Mouse (Mus musculus) MEL (cell line): ENCODE measurements around the gene E130208F15Rik. TPM values are rescaled to one million over a fixed set of nuclear protein-coding genes. Genes with fewer than 3 reads are reported as not detected.

Experiments used
- DNase-seq: peaks from one replicate; pipeline ENCODE4 v3.0.0; 2011; ENCODE audit warnings: low read depth, low spot score
- H3K27ac ChIP-seq: 2 replicates; pipeline ENCODE4 v1.5.1; 2012; ENCODE audit warnings: low read depth, mild to moderate bottlenecking, control low read depth, low read length, moderate library complexity; ENCODE audit not compliant: control insufficient read depth
- H3K27me3 ChIP-seq, 2 experiments: fragments of 150-350 bp in 1 of 2; sonication (generic) in 1 of 2; 2 replicates each; pipeline ENCODE4 v1.6.1; 2012; ENCODE audit warnings: low read length in 2 of 2, mild to moderate bottlenecking in 2 of 2, improper control_type of control experiment in 1 of 2, moderate library complexity in 1 of 2; ENCODE audit not compliant: insufficient read depth in 2 of 2, control insufficient read depth in 1 of 2
- H3K36me3 ChIP-seq, 2 experiments: 2 replicates each; pipeline ENCODE4 v1.6.1; 2012 to 2014; ENCODE audit warnings: low read length in 2 of 2, improper control_type of control experiment in 1 of 2, inconsistent platforms in 1 of 2, mild to moderate bottlenecking in 1 of 2; ENCODE audit not compliant: insufficient read depth in 2 of 2, control insufficient read depth in 1 of 2
- H3K4me1 ChIP-seq, 2 experiments: fragments of 150-350 bp in 1 of 2; sonication (generic) in 1 of 2; 2 replicates each; pipeline ENCODE4 v1.6.1; 2012; ENCODE audit warnings: low read length in 2 of 2, improper control_type of control experiment in 1 of 2, mild to moderate bottlenecking in 1 of 2; ENCODE audit not compliant: insufficient read depth in 2 of 2, control insufficient read depth in 1 of 2
- H3K4me3 ChIP-seq, 2 experiments: fragments of 150-350 bp in 1 of 2; sonication (generic) in 1 of 2; 2 replicates each; pipeline ENCODE4 v1.5.1; 2012; ENCODE audit warnings: low read depth in 2 of 2, low read length in 2 of 2, mild to moderate bottlenecking in 2 of 2, moderate library complexity in 2 of 2, control low read depth in 1 of 2, improper control_type of control experiment in 1 of 2; ENCODE audit not compliant: control insufficient read depth in 1 of 2, insufficient read depth in 1 of 2
- H3K79me2 ChIP-seq: 2 replicates; pipeline ENCODE4 v1.6.1; 2012; ENCODE audit warnings: mild to moderate bottlenecking, low read length, moderate library complexity; ENCODE audit not compliant: control insufficient read depth, poor library complexity, insufficient read depth
- H3K9ac ChIP-seq: 2 replicates; pipeline ENCODE4 v1.6.1; 2012; ENCODE audit warnings: low read depth, mild to moderate bottlenecking, control low read depth, low read length, moderate library complexity; ENCODE audit not compliant: control insufficient read depth, poor library complexity, severe bottlenecking
- H3K9me3 ChIP-seq: fragments of 150-350 bp; sonication (generic); replicated peaks from 2 replicates; pipeline ENCODE4 v1.6.1; 2012; ENCODE audit warnings: mild to moderate bottlenecking, low read length, improper control_type of control experiment, moderate library complexity; ENCODE audit not compliant: insufficient read depth
- CHD1 ChIP-seq: IDR thresholded peaks from 2 replicates; pipeline ENCODE4 v1.6.1; 2012; ENCODE audit warnings: low read depth, mild to moderate bottlenecking, inconsistent platforms, low read length, improper control_type of control experiment
- CTCF ChIP-seq, 3 experiments: IDR thresholded peaks in 2 of 3; conservative IDR thresholded peaks in 1 of 3; 2 replicates each; pipeline ENCODE4 v1.5.1; 2011 to 2012; ENCODE audit warnings: low read length in 3 of 3, low read depth in 2 of 3, mild to moderate bottlenecking in 2 of 3, improper control_type of control experiment in 1 of 3, inconsistent platforms in 1 of 3, mixed read lengths in 1 of 3, moderate library complexity in 1 of 3; ENCODE audit not compliant: control insufficient read depth in 1 of 3, insufficient read depth in 1 of 3, poor library complexity in 1 of 3, severe bottlenecking in 1 of 3
- E2F4 ChIP-seq: IDR thresholded peaks from 2 replicates; pipeline ENCODE4 v1.6.1; 2011; ENCODE audit warnings: low read depth, low read length, improper control_type of control experiment, borderline replicate concordance
- ELF1 ChIP-seq: IDR thresholded peaks from 2 replicates; pipeline ENCODE4 v1.6.1; 2014; ENCODE audit warnings: low read depth, mild to moderate bottlenecking, inconsistent platforms, low read length, improper control_type of control experiment, moderate library complexity
- ETS1 ChIP-seq: IDR thresholded peaks from 2 replicates; pipeline ENCODE4 v1.6.1; 2012; ENCODE audit warnings: low read depth, mild to moderate bottlenecking, inconsistent platforms, low read length, improper control_type of control experiment, moderate library complexity
- GATA1 ChIP-seq: IDR thresholded peaks from 2 replicates; pipeline ENCODE4 v1.6.1; 2011; ENCODE audit warnings: low read depth, low read length, improper control_type of control experiment
- JUND ChIP-seq: IDR thresholded peaks from 2 replicates; pipeline ENCODE4 v1.6.1; 2011; ENCODE audit warnings: low read depth, mild to moderate bottlenecking, improper control_type of control experiment, low read length
- MAFK ChIP-seq: IDR thresholded peaks from 2 replicates; pipeline ENCODE4 v1.6.1; 2011; ENCODE audit warnings: low read depth, mild to moderate bottlenecking, low read length, improper control_type of control experiment, borderline replicate concordance
- MYB ChIP-seq: IDR thresholded peaks from 2 replicates; pipeline ENCODE4 v1.6.1; 2011; ENCODE audit warnings: mild to moderate bottlenecking, low read depth, low read length, improper control_type of control experiment
- MYC ChIP-seq: IDR thresholded peaks from 2 replicates; pipeline ENCODE4 v1.6.1; 2011; ENCODE audit warnings: low read depth, mild to moderate bottlenecking, low read length, improper control_type of control experiment, moderate library complexity
- NRF1 ChIP-seq: IDR thresholded peaks from 2 replicates; pipeline ENCODE4 v1.6.1; 2014; ENCODE audit warnings: low read depth, mild to moderate bottlenecking, inconsistent platforms, low read length, improper control_type of control experiment, moderate library complexity; ENCODE audit not compliant: poor library complexity, insufficient read depth, severe bottlenecking
- POLR2A ChIP-seq, 2 experiments: IDR thresholded peaks; 2 replicates each; pipeline ENCODE4 v1.6.1; 2011 to 2012; ENCODE audit warnings: low read length in 2 of 2, mild to moderate bottlenecking in 2 of 2, control low read depth in 1 of 2, improper control_type of control experiment in 1 of 2, low read depth in 1 of 2, moderate library complexity in 1 of 2; ENCODE audit not compliant: control insufficient read depth in 1 of 2, insufficient read depth in 1 of 2, poor library complexity in 1 of 2
- POLR2AphosphoS2 ChIP-seq: IDR thresholded peaks from 2 replicates; pipeline ENCODE4 v1.6.1; 2011; ENCODE audit warnings: low read length, improper control_type of control experiment
- POLR2AphosphoS5 ChIP-seq: IDR thresholded peaks from 2 replicates; pipeline ENCODE4 v1.6.1; 2012; ENCODE audit warnings: low read depth, borderline replicate concordance, mild to moderate bottlenecking, inconsistent platforms, low read length, moderate library complexity, mixed read lengths
- RCOR1 ChIP-seq: IDR thresholded peaks from 2 replicates; pipeline ENCODE4 v1.6.1; 2012; ENCODE audit warnings: low read depth, mild to moderate bottlenecking, inconsistent platforms, low read length, improper control_type of control experiment
- SIN3A ChIP-seq: IDR thresholded peaks from 2 replicates; pipeline ENCODE4 v1.6.1; 2012; ENCODE audit warnings: low read length, improper control_type of control experiment, inconsistent platforms
- SMC3 ChIP-seq: IDR thresholded peaks from 2 replicates; pipeline ENCODE4 v1.6.1; 2011; ENCODE audit warnings: low read depth, low read length, improper control_type of control experiment
- TBP ChIP-seq: IDR thresholded peaks from 2 replicates; pipeline ENCODE4 v1.8.0; 2011; ENCODE audit warnings: low read depth, low read length, improper control_type of control experiment
- UBTF ChIP-seq: IDR thresholded peaks from 2 replicates; pipeline ENCODE4 v1.6.1; 2012; ENCODE audit warnings: low read depth, mild to moderate bottlenecking, inconsistent platforms, low read length, improper control_type of control experiment, moderate library complexity, borderline replicate concordance; ENCODE audit not compliant: insufficient read depth
- ZKSCAN1 ChIP-seq: IDR thresholded peaks from 2 replicates; pipeline ENCODE4 v1.6.1; 2012; ENCODE audit warnings: low read depth, mild to moderate bottlenecking, inconsistent platforms, low read length, improper control_type of control experiment, moderate library complexity
- polyA plus RNA-seq, 2 experiments: library from polyadenylated mRNA; stranded (reverse) in 1 of 2; unstranded in 1 of 2; fragments of >175 nt in 1 of 2; fragments of >200 nt in 1 of 2; gene quantifications; 2 replicates each; pipeline versions ENCODE4 v1.2.1 to v1.2.4; 2012; ENCODE audit warnings: low replicate concordance in 2 of 2, low read depth in 1 of 2; ENCODE audit not compliant: insufficient read length in 2 of 2, insufficient read depth in 1 of 2, missing spikeins in 1 of 2
- total RNA-seq: library from RNA; depleted of rRNA; stranded (reverse); fragments of 300-350 nt; gene quantifications from 2 replicates; pipeline ENCODE4 v1.2.3, GENCODE M21; 2012

Gene E130208F15Rik
- total and polyA plus RNA-seq, 3 experiments = 0.96 to 3.2 TPM; not detected in 1

DNA sequence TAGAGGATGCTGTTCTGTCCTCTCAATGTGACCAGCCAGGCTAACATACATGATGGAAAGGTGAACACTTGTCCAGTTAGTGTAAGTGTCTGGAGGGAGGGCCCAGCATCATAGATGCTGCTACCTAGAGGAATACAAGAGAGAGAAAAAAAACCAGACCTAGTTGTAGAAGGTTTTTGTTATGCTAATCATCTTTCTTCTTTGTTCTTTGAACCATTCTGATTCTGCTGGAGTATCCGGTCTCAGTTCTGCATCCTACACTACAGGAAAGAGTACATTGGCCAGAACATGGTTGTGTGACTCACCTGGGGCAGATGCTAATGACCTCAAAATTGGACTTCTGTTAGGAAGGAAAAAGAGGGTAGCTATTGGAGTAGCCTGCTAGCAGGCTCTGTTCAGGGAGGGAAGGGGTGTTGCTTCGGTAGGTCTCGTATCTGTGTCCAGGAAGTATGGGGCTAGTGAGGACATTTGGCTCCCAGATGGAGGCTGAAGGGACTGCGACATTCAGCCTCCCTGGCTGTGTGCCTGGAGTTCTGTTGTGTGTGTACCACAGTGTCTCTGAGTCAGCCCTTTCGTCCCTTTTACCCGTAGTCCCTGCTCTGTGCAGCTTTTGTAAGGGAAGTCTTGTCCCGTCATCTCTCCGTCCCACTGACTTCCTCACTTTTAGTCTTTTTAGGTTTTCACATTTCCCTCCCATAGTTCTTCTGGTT, 34.7 kb upstream of the E130208F15Rik start:
- DNase-seq = no peak
- no peak overlapping the region for H3K4me3 ChIP-seq
- H3K4me1 ChIP-seq = peaks cover 0 to 3% of the 10 kb centered on the region in 2 experiments; a peak in 1 of 4 replicates
- no peak overlapping the region for H3K9ac ChIP-seq
- H3K79me2 ChIP-seq = no peaks in the 10 kb centered on the region
- no peaks in the 10 kb centered on the region for H3K9me3 ChIP-seq
- TF ChIP-seq NRF1 = no peak
- TF ChIP-seq JUND = no peak
- no peak for TF ChIP-seq SIN3A
- no peak for TF ChIP-seq TBP
- no peak for TF ChIP-seq MYC
- no peak for TF ChIP-seq MAFK
- no peak for TF ChIP-seq GATA1
- no peak for TF ChIP-seq ZKSCAN1
- TF ChIP-seq POLR2AphosphoS2 = no peak
- no peak for TF ChIP-seq ETS1
- no peak for TF ChIP-seq RCOR1
- TF ChIP-seq POLR2AphosphoS5 = no peak
- no peak for TF ChIP-seq UBTF
- TF ChIP-seq CTCF (IDR thresholded peaks at IDR 0.05 in 2 of 3, conservative IDR thresholded peaks at IDR 0.05 in 1 of 3; ENCODE audit: control insufficient read depth in 1 of 3, insufficient read depth in 1 of 3, low read depth in 2 of 3, low read length in 3 of 3, poor library complexity in 1 of 3, severe bottlenecking in 1 of 3) = no peak
- no peak for TF ChIP-seq CHD1
- TF ChIP-seq E2F4 = no peak
- no peak for TF ChIP-seq SMC3
- no peak overlapping the region for H3K27ac ChIP-seq
- H3K36me3 ChIP-seq = peaks cover 0 to 2% of the 10 kb centered on the region in 2 experiments; a peak in 1 of 4 replicates
- no peaks in the 10 kb centered on the region for H3K27me3 ChIP-seq

DNA sequence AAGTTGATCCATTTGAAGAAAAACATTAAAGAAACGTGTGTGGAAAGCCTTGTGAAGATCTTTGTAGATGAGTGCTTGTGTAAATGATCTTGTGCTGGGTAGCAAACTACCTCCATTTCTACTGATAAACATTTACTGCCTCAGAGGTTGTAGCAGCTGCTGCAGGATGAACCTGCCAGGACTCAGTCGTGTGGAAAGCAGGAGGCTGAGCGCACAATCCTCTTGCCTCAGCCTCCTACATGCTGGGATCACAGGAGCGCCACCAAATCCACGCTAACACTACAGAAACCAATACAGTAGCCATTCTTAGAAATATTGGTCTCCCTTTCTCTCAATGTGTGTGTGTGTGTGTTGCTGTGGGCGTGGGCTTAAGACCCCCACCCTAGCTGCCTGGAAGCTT, 33.5 kb upstream of the E130208F15Rik start:
- no peak overlapping the region for H3K9ac ChIP-seq
- no peaks in the 10 kb centered on the region for H3K9me3 ChIP-seq
- no peak overlapping the region for H3K27ac ChIP-seq
- no peak for TF ChIP-seq POLR2AphosphoS5
- no peak for TF ChIP-seq E2F4
- TF ChIP-seq UBTF = no peak
- TF ChIP-seq MYB = no peak
- TF ChIP-seq POLR2A (IDR thresholded peaks at IDR 0.05; ENCODE audit: control insufficient read depth in 1 of 2, insufficient read depth in 1 of 2, low read depth in 1 of 2, low read length in 2 of 2, poor library complexity in 1 of 2) = no peak
- TF ChIP-seq ELF1 = no peak
- TF ChIP-seq GATA1 = no peak
- no peak for TF ChIP-seq CHD1
- H3K4me1 ChIP-seq = no peaks in the 10 kb centered on the region
- H3K27me3 ChIP-seq = no peaks in the 10 kb centered on the region
- H3K4me3 ChIP-seq = no peak overlapping the region
- no peaks in the 10 kb centered on the region for H3K79me2 ChIP-seq
- H3K36me3 ChIP-seq = no peaks in the 10 kb centered on the region
- DNase-seq = no peak
